Mouse (Mus musculus) T-helper 17 cell (primary cell): ENCODE data around the gene Fbrsl1.
"Not testable (repeated sequence)": the region's sequence is repeated elsewhere in the genome, so short reads cannot be mapped to it uniquely, and the experiment has no call there.

Source experiments
- in situ Hi-C, 2 experiments: fragments of 300-600 bp; cut with MboI, MseI; formaldehyde crosslinking; loops; 1 replicate in 1 of 2; 2 replicates in 1 of 2; pipeline ENCODE4 v1.15.1; 2025; ENCODE audit warnings: high pct_unique_total_duplicates in 2 of 2

Gene Fbrsl1

GRCm38 (mm10) chr5:110455272-110455671 lies 7.0 kb upstream of the Fbrsl1 start:
- in situ Hi-C loops, result loop anchor here in 1 of 2 experiments (5.0 kb wide), 1 partner anchor 898 kb away; the partner anchor contains the start of gene Crlf2

DNA sequence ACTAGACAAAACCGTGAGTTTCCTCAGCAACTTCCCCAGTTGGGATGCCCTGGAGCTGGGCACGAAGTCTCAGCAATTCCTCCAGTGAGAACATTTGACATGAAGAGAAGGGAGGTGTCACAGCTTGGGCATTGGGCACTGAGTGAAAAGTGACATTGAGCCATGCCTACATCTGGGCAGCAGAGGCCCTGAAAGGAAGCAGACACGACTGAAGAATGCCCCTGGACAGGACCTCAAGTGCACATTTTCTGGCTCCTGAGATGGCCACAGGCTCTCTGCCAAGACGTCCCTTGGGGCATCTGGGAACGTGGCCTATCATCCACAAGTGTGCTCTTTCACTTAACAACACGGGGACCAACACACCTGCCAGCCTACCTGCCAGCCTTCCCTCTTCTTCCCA lies 991 bp upstream of the Fbrsl1 start:
- in situ Hi-C loops, result loop anchor here in 1 of 2 experiments (10.0 kb wide), 1 partner anchor 874 kb away; no protein-coding TSS in a partner anchor

GRCm38 (mm10) chr5:110447720-110448435 lies 425 bp downstream of the Fbrsl1 start:
- in situ Hi-C loops, result loop anchor here in 1 of 2 experiments (10.0 kb wide), 1 partner anchor 873 kb away; no protein-coding TSS in a partner anchor

GRCm38 (mm10) chr5:110444509-110444908 lies 3.8 kb downstream of the Fbrsl1 start:
- in situ Hi-C loops, result loop anchor here in 1 of 2 experiments (5.0 to 10.0 kb wide), 2 partner anchors 82 to 870 kb away; no protein-coding TSS in a partner anchor

GRCm38 (mm10) chr5:110442966-110443590 lies 5.2 kb downstream of the Fbrsl1 start:
- in situ Hi-C loops, result loop anchor here in 1 of 2 experiments (5.0 to 10.0 kb wide), 2 partner anchors 81 to 868 kb away; no protein-coding TSS in a partner anchor

GRCm38 (mm10) chr5:110439565-110440310 lies 8.6 kb downstream of the Fbrsl1 start:
- in situ Hi-C loops, result loop anchor here in 1 of 2 experiments (5.0 to 10.0 kb wide), 2 partner anchors 77 to 865 kb away; no protein-coding TSS in a partner anchor

DNA sequence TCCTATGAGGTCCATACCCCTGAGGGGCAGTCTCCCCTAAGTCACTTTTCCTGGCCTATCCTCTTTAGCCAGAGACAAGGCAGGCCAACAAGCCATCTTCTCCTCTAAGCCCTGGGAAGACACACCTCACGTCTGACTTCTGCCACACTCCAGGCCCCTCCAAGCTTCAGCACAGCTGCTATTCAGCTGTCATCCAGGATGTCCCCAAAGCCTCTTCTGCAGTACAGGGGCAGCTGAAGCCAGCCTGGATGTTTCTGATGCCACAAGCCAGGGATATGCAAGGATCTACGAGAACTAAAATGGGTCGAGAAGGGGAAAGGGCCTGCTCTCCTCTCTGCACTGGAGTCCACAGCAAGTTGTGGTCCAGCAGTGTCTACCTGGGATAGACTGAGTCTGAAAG lies 9.7 kb downstream of the Fbrsl1 start:
- in situ Hi-C loops, result no loop called here

DNA sequence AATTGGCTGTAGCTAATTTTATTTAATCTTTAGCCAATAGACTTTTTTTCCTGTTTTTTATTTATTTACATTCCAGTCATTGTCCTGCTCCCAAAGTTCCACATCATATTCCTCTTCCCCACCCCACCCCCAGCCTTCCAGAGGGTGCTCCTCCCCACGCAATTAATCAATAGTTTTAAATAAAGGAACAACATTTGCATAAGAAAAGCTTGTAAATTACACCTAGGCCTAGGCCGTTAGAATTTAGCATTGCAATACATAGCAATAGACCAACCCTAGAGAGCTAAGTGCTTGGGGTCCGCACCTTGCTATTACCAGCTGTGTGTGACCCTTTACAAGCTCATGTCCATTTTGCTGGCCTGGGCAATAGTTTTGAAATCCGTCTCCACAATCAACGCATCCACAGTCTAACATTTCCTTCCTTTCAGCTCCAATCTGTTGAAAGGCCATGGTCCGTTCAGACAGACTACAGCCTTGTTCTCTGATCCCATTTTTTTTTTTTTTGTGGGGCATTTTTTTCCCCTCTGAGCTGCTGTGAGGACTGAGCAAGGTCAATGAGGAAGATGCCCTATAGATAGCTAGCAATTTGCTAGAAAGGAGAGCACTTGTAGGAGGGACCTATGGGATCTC lies 10.6 kb downstream of the Fbrsl1 start:
- in situ Hi-C loops, result no loop called here

GRCm38 (mm10) chr5:110436166-110436565 lies 12.1 kb downstream of the Fbrsl1 start:
- in situ Hi-C loops, result not testable (repeated sequence)

- in situ Hi-C loops, result no loop called here
Measured at GRCm38 (mm10) chr5:110434816-110435215, 13.5 kb downstream of the Fbrsl1 start.

DNA sequence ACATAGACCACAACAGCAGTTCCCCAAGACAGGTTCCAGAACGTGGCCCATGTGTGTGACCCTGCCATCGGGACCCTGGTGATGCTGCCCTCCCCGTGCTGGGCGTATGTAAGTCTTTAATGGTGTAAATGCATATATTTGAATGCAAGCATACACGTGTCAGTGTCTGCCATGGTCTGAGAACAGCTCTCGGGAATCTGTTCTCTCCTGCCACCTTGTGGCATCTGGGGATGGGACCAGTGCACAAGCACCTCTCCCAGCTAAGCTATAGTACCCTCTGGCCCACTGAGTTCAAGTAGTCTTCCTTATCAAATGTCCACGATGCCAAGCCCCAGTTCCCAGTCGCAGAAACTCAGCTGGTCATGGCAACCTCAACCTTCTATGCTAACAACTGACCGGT lies 19.3 kb downstream of the Fbrsl1 start:
- in situ Hi-C loops, result loop anchor here in 1 of 2 experiments (5.0 kb wide), 1 partner anchor 72 kb away; no protein-coding TSS in a partner anchor

DNA sequence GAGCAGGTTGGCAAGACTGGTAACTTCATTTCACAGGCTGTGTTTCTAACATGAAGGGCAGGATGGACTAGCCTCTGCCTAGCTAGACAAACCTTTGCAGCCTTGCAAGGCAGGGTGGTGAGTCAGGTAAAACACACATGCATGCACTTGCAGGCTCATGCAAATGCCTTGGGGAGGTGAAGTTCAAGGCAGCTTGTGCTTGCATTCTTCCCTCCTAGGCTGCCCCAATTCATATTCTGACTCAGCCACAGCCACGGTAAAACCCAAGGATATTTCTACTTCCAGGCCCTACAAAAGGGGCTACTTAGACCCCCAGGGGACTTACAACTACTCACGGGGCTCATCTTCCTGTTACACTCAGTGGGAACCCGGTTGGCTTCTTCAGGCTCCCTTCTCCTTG lies 20.0 kb downstream of the Fbrsl1 start:
- in situ Hi-C loops, result loop anchor here in 1 of 2 experiments (5.0 kb wide), 1 partner anchor 71 kb away; no protein-coding TSS in a partner anchor

DNA sequence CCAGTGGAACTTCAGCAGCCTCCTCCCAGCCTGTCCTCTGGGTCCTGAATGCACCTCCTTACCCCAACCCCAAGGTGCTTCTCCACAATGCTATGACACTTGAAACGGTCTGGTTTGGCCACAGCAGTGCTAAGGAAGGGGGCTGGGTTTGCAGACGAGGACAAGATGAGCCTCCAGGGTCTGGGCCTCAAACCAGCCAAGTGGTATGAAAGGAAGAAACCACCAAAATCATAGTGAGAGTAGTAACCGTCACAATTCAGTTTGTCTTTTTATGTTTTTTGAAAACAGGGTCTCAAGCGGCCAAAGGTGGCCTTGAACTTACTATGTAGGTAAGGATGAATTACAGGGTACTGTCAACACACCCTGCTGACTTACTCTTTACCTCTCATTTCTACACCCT lies 23.1 kb downstream of the Fbrsl1 start:
- in situ Hi-C loops, result loop anchor here in 1 of 2 experiments (5.0 kb wide), 1 partner anchor 68 kb away; no protein-coding TSS in a partner anchor

DNA sequence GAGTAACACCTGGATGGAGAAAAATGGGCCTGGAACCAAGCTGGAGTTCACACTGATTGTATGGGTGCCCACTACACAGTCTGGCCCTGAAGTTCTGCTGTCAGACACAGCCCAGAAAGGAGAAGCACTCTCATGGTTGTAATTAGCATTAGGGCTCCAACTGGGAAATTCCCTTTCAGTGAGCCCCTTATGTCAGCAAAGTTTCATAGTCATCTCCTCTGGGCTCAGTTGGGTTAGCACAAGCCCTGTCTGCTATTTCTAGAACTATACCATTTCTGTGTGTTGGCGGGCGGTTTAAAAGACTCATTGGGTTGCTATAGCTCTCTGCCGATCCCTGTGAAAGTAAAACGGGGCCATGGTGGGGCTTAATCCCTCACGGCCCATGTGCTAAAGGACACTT lies 24.1 kb downstream of the Fbrsl1 start:
- in situ Hi-C loops, result no loop called here

GRCm38 (mm10) chr5:110421393-110421792 lies 26.9 kb downstream of the Fbrsl1 start:
- in situ Hi-C loops, result no loop called here

DNA sequence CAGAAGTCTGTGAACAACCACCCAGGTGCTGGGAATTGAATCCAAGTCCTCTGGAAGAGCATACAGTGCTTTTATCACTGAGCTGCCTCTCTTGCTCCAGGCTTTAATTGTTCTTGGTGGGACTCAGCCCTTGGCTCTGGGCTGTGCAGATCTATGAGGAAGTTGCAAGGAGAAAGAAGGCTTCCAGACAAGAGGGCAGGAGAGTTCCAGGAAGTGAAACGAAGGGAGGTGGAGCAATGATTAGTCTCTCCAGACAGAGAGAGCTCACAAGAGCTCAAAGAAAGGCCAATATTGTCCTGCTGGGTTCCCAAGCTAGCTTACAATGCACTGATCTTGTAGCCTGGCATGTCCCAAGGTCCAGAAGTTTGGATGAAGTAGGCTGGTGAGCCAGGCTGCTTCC lies 27.4 kb downstream of the Fbrsl1 start:
- in situ Hi-C loops, result no loop called here

DNA sequence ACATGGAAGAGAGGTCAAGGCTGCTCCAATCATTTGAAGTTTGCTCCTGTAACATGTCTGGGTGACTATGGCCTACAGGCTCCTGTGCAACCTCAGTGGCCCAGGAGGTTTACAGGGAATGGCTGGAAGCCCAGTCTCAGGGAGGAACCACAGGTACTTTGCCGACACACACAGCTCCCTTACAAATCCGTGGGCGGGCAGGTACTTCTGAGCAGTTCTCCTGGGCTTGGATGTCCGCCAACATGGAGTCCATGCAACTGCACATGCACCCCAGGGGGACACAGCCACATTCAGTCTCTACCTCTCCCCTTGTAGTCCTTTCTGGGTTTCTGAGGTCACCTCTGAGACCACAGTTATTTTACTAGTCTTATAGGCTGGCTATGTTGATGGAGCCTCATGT lies 28.1 kb downstream of the Fbrsl1 start:
- in situ Hi-C loops, result no loop called here

- in situ Hi-C loops, result no loop called here
Measured at GRCm38 (mm10) chr5:110418523-110418911, 29.8 kb downstream of the Fbrsl1 start.

DNA sequence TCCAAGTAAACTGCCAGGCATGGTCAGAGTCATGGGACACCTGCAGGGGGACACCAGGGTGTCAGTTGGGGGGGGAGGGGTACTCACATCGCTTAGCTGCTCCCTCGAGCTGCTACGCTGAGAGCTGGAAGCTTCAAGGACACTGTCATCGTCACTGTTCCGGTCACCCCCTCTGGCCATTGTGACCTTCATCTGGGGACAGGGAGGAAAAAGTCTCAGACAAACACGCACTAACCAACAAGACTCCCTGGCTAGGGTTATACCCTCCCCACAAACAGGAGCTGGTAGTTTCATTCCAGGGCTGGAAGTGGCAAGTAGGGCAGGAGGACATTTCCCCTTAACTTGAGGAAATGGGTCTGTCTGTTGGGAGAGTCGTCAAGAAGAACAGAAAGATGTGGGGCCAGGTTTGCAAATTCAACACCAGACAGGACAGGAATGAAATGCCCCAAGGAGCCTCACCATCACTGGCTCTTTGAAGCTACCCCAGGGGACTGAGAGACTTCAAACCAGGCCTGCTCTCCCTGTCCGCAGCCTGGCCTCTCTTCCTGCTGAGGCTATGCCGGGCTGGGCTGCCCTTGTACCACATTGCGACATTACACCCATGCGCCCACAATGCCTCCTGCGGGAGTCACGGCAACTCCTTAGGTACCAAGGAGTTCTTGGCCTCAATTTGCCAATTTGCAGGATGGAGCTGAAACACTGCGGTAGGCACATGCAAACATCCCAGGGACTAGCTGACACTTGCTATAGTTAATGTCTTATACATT lies 30.4 kb downstream of the Fbrsl1 start:
- in situ Hi-C loops, result no loop called here

DNA sequence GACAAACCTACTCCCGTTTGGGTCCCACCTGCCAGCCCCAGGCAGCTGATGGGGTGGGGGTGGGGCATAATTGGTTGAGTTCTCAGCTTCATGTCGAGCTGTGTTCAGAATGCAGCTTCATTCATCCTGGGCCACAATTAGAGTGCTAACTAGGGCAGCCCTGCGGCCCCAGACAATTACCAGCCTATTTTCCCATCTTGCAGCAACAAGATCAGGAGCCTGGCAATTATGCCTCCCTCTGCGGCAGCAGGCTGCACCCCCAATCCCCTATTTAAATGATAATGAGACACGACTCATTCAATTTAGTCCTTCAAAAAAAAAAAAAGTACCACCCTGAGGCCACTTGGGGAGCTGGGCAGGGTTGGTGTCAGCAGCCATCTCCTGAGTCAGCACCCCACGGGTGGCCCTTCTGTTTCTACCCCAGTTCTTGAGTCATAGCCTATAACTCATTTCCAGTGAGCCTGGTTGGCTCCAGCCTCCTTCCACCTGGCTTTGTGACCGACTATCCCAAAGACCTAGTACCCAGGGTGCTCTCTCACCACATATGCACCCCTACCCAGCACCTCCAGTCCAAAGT lies 31.4 kb downstream of the Fbrsl1 start:
- in situ Hi-C loops, result no loop called here
